8 mouse cellular contexts compared by ENCODE assay signal in genomic region chr4:70402109-70402819, GRCm38 (mm10). TPM values are rescaled to one million over a fixed set of nuclear protein-coding genes. Genes with fewer than 3 reads are reported as not detected.
DNase-seq lines count a peak whose midpoint lies in the region; ATAC-seq lines count a peak whose summit lies in the region.

No protein-coding gene starts in this region.

- H3K4me2 ChIP-seq in kidney, embryonic 16.5 days (replicated peaks; ENCODE audit: low read depth, low read length): no peak overlapping the region
- no peak overlapping the region for H3K4me2 ChIP-seq in midbrain, embryonic 12.5 days (replicated peaks)

- H3K27me3 ChIP-seq in kidney, embryonic 16.5 days (ENCODE audit: insufficient read depth, low read length): no peaks in the 10 kb centered on the region
- H3K27me3 ChIP-seq in midbrain, embryonic 12.5 days: no peaks in the 10 kb centered on the region

- H3K4me3 ChIP-seq in kidney, embryonic 16.5 days (ENCODE audit: low read length): no peak overlapping the region
- H3K4me3 ChIP-seq in midbrain, embryonic 12.5 days: no peak overlapping the region

- peaks cover 12% of the 10 kb centered on the region for H3K4me1 ChIP-seq in kidney, embryonic 16.5 days (ENCODE audit: insufficient read depth, low read length)
- no peaks in the 10 kb centered on the region for H3K4me1 ChIP-seq in midbrain, embryonic 12.5 days

- peaks cover 28% of the 10 kb centered on the region for H3K36me3 ChIP-seq in kidney, embryonic 16.5 days (ENCODE audit: insufficient read depth, low read length)
- H3K36me3 ChIP-seq in midbrain, embryonic 12.5 days: peaks cover 41% of the 10 kb centered on the region

- H3K9me3 ChIP-seq in kidney, embryonic 16.5 days (ENCODE audit: low read length): no peaks in the 10 kb centered on the region
- no peaks in the 10 kb centered on the region for H3K9me3 ChIP-seq in midbrain, embryonic 12.5 days

- WGBS in kidney, embryonic 16.5 days: 68% methylated on average over 9 of the region's 9 CpGs
- 66% methylated on average over 9 of the region's 9 CpGs for WGBS in midbrain, embryonic 12.5 days

- no peak overlapping the region for H3K9ac ChIP-seq in kidney, embryonic 16.5 days (replicated peaks; ENCODE audit: low read length)
- no peak overlapping the region for H3K9ac ChIP-seq in midbrain, embryonic 12.5 days (replicated peaks)

- no peak overlapping the region for H3K27ac ChIP-seq in kidney, embryonic 16.5 days (ENCODE audit: low read length)
- H3K27ac ChIP-seq in midbrain, embryonic 12.5 days (replicated peaks): peak overlapping the region; percentile 39; the same call in 1 of the 2 replicates

- ATAC-seq in kidney, embryonic 16.5 days (ENCODE audit: low FRiP score, low TSS enrichment): peak; percentile 49; the same call in 1 of the 2 replicates
- ATAC-seq in frontal cortex, adult (ENCODE audit: low TSS enrichment): peak; percentile 98
- ATAC-seq in midbrain, embryonic 12.5 days (ENCODE audit: low FRiP score, low read depth): peak; percentile 79

- DNase-seq in kidney, adult 11 months: no peak
- peak; percentile 81 for DNase-seq in cerebellum, adult 11-12 months
- DNase-seq in layer of hippocampus, adult 18-20 months (ENCODE audit: low spot score in 2 of 2): peak; percentile 81 to 90
- DNase-seq in B cell, adult 2 months: no peak
- DNase-seq in thymus, postnatal 25 days: no peak

RNA-seq across cellular contexts. Expression of gene Cdk5rap2, which starts 8.0 kb away (rescaled TPM):
- 19.3 and 21.3 TPM in 2 replicates for polyA plus RNA-seq in kidney, embryonic 16.5 days (2015; fragmentation: Nextera tagmentation; extraction: Ambion mirVana)
- total RNA-seq in layer of hippocampus, adult 18-20 months (2021): 10 to 100 TPM; 10.5 to 12.4 TPM
- polyA plus RNA-seq in midbrain, embryonic 12.5 days (2016; fragmentation: Nextera tagmentation; extraction: Ambion mirVana): 24.7 TPM in 2 replicates

Comparison
In these comparisons a context has a peak if more than half of its experiments do, and no peak if none do; other contexts are left out.
1. DNase-seq: peak in cerebellum, adult 11-12 months (single experiment) and layer of hippocampus, adult 18-20 months (2 of 2); none in kidney, adult 11 months (single experiment), B cell, adult 2 months (0 of 2) and thymus, postnatal 25 days (single experiment).
2. Peak in every context shown above with its lines, with median percentiles within 50 percentile points of each other: ATAC-seq.